Mouse (Mus musculus): ENCODE measurements around the gene Rbm33.

GRCm38 (mm10) chr5:28453523-28453922, 136.6 kb downstream of the Rbm33 start:
- TF ChIP-seq GATA1 (IDR thresholded peaks at IDR 0.05; ENCODE audit: low read length): no peak
- no peak for TF ChIP-seq TAL1 (IDR thresholded peaks at IDR 0.05; ENCODE audit: low read length)
